Mouse (Mus musculus): ENCODE data around the gene Disc1. TPM values are rescaled to one million over a fixed set of nuclear protein-coding genes. Genes with fewer than 3 reads are reported as not detected.

Gene Disc1
- polyA plus RNA-seq, 1 experiment = 1.5 TPM

- Histone ChIP-seq H3K4me1 (ENCODE audit: control insufficient read depth, insufficient read depth, low read length) (no peaks in the 10 kb centered on the region; the same call in 1 of the 2 replicates), H3K27ac (ENCODE audit: control insufficient read depth, insufficient read depth, low read depth, low read length, poor library complexity) (no peak overlapping the region), H3K4me3 (replicated peaks; ENCODE audit: control insufficient read depth, low read depth, low read length) (no peak overlapping the region)
- TF ChIP-seq POLR2A (IDR thresholded peaks at IDR 0.05; ENCODE audit: borderline replicate concordance, control insufficient read depth, low read depth, low read length) (no peak), CTCF (IDR thresholded peaks at IDR 0.05; ENCODE audit: control insufficient read depth, insufficient read depth, low read length) (no peak)
- 67% methylated on average over 6 of the region's 6 CpGs for WGBS
Observed at GRCm38 (mm10) chr8:125049826-125050225, 4.2 kb upstream of the Disc1 start.

GRCm38 (mm10) chr8:125052026-125052425, 2.0 kb upstream of the Disc1 start:
- 35% methylated on average over 2 of the region's 2 CpGs for WGBS
- no peak for TF ChIP-seq POLR2A (IDR thresholded peaks at IDR 0.05; ENCODE audit: borderline replicate concordance, control insufficient read depth, low read depth, low read length)
- TF ChIP-seq CTCF (IDR thresholded peaks at IDR 0.05; ENCODE audit: control insufficient read depth, insufficient read depth, low read length) = peak; percentile 92

DNA sequence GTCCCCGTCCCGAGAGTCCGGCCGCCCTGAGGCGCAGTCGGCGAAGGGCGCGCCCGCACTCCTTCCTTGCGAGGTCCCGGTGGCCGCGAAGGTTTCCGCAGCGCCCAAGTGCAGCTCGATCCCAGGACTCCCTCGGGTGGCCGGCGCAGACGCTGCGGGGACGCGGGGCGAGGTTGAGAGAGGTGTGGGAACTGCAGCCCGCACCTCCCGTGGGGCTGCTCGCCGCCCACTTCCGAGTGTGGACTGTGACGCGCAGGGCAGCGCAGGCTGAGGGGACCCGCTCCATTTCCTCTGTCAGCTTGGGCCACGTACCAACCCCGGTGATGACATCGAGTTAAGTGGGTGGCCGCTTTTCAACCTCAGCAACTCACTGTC, 428 bp downstream of the Disc1 start:
- WGBS = under 1% methylated on average over 38 of the region's 38 CpGs
- peak overlapping the region; percentile 69 for H3K27ac ChIP-seq (ENCODE audit: control insufficient read depth, insufficient read depth, low read depth, low read length, poor library complexity)
- peak overlapping the region; percentile 61 for H3K4me3 ChIP-seq (replicated peaks; ENCODE audit: control insufficient read depth, low read depth, low read length)
- no peaks in the 10 kb centered on the region; the same call in 1 of the 2 replicates for H3K4me1 ChIP-seq (ENCODE audit: control insufficient read depth, insufficient read depth, low read length)
- peak; percentile 64; the same call in 1 of the 2 replicates for TF ChIP-seq POLR2A (IDR thresholded peaks at IDR 0.05; ENCODE audit: borderline replicate concordance, control insufficient read depth, low read depth, low read length)
- no peak for TF ChIP-seq CTCF (IDR thresholded peaks at IDR 0.05; ENCODE audit: control insufficient read depth, insufficient read depth, low read length)

More at GRCm38 (mm10) chr8:125052026-125052425, 2.0 kb upstream of the Disc1 start:
- no peaks in the 10 kb centered on the region; the same call in 1 of the 2 replicates for H3K4me1 ChIP-seq (ENCODE audit: control insufficient read depth, insufficient read depth, low read length)
- H3K4me3 ChIP-seq (replicated peaks; ENCODE audit: control insufficient read depth, low read depth, low read length) = no peak overlapping the region
- no peak overlapping the region for H3K27ac ChIP-seq (ENCODE audit: control insufficient read depth, insufficient read depth, low read depth, low read length, poor library complexity)

DNA sequence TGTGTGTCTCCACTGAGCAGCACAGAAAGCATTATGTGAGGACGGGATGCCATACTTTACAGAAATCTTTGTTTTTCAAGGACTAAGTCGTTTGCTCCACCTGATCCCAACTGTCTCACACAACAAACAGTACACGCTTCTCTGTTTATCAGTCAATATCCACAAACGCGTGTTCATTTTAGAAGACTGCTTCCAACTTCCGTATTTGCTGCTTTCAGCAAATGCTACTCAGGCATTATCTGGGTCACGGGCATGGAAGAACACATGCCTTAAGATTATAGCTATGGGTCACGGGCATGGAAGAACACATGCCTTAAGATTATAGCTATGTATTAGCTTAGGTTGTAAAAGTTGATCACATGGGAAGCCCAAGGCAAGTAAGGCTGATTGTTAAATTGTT, 6.9 kb downstream of the Disc1 start:
- TF ChIP-seq CTCF (IDR thresholded peaks at IDR 0.05; ENCODE audit: control insufficient read depth, insufficient read depth, low read length) (no peak), POLR2A (IDR thresholded peaks at IDR 0.05; ENCODE audit: borderline replicate concordance, control insufficient read depth, low read depth, low read length) (no peak)
- WGBS = 81% methylated on average over 8 of the region's 8 CpGs
- H3K4me3 ChIP-seq (replicated peaks; ENCODE audit: control insufficient read depth, low read depth, low read length) = no peak overlapping the region
- H3K4me1 ChIP-seq (ENCODE audit: control insufficient read depth, insufficient read depth, low read length) = no peaks in the 10 kb centered on the region
- H3K27ac ChIP-seq (ENCODE audit: control insufficient read depth, insufficient read depth, low read depth, low read length, poor library complexity) = no peak overlapping the region

GRCm38 (mm10) chr8:125065596-125065995, 11.6 kb downstream of the Disc1 start:
- WGBS = 85% methylated on average over 6 of the region's 6 CpGs
- Histone ChIP-seq H3K27ac (ENCODE audit: control insufficient read depth, insufficient read depth, low read depth, low read length, poor library complexity) (no peak overlapping the region), H3K4me1 (ENCODE audit: control insufficient read depth, insufficient read depth, low read length) (peaks cover 7% of the 10 kb centered on the region), H3K4me3 (replicated peaks; ENCODE audit: control insufficient read depth, low read depth, low read length) (no peak overlapping the region)
- TF ChIP-seq CTCF (IDR thresholded peaks at IDR 0.05; ENCODE audit: control insufficient read depth, insufficient read depth, low read length) (no peak), POLR2A (IDR thresholded peaks at IDR 0.05; ENCODE audit: borderline replicate concordance, control insufficient read depth, low read depth, low read length) (no peak)

- WGBS = 2% methylated on average over 12 of the region's 12 CpGs
- peaks cover 7% of the 10 kb centered on the region for H3K4me1 ChIP-seq (ENCODE audit: control insufficient read depth, insufficient read depth, low read length)
- peak overlapping the region; percentile 33 for H3K4me3 ChIP-seq (replicated peaks; ENCODE audit: control insufficient read depth, low read depth, low read length)
- H3K27ac ChIP-seq (ENCODE audit: control insufficient read depth, insufficient read depth, low read depth, low read length, poor library complexity) = peak overlapping the region; percentile 67
- TF ChIP-seq CTCF (IDR thresholded peaks at IDR 0.05; ENCODE audit: control insufficient read depth, insufficient read depth, low read length) = peak; percentile 46
- TF ChIP-seq POLR2A (IDR thresholded peaks at IDR 0.05; ENCODE audit: borderline replicate concordance, control insufficient read depth, low read depth, low read length) = no peak; the same call in 1 of the 2 replicates
Observed at GRCm38 (mm10) chr8:125066913-125067595, 13.1 kb downstream of the Disc1 start.

DNA sequence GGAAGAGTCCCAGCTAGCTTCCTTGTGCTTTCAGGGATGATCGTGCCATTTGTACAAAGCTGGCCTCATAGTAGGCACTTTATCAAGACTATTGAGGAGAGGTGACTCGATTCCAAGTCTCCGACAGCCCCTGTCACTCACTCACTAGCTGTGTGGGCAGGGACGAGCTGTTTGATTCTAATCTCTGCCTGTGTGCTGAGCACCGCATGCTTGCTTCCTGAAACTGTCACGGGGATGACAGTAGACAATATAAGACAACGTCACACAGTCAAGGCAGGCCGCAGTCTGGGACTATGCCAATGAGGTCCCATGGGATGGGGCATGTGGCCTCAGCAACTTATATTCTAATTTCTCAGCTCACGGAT, 13.6 kb downstream of the Disc1 start:
- H3K4me1 ChIP-seq (ENCODE audit: control insufficient read depth, insufficient read depth, low read length) = peaks cover 7% of the 10 kb centered on the region
- TF ChIP-seq CTCF (IDR thresholded peaks at IDR 0.05; ENCODE audit: control insufficient read depth, insufficient read depth, low read length) (no peak), POLR2A (IDR thresholded peaks at IDR 0.05; ENCODE audit: borderline replicate concordance, control insufficient read depth, low read depth, low read length) (no peak)
- H3K4me3 ChIP-seq (replicated peaks; ENCODE audit: control insufficient read depth, low read depth, low read length) = no peak overlapping the region
- H3K27ac ChIP-seq (ENCODE audit: control insufficient read depth, insufficient read depth, low read depth, low read length, poor library complexity) = peak overlapping the region; percentile 67
- 10% methylated on average over 9 of the region's 9 CpGs for WGBS

DNA sequence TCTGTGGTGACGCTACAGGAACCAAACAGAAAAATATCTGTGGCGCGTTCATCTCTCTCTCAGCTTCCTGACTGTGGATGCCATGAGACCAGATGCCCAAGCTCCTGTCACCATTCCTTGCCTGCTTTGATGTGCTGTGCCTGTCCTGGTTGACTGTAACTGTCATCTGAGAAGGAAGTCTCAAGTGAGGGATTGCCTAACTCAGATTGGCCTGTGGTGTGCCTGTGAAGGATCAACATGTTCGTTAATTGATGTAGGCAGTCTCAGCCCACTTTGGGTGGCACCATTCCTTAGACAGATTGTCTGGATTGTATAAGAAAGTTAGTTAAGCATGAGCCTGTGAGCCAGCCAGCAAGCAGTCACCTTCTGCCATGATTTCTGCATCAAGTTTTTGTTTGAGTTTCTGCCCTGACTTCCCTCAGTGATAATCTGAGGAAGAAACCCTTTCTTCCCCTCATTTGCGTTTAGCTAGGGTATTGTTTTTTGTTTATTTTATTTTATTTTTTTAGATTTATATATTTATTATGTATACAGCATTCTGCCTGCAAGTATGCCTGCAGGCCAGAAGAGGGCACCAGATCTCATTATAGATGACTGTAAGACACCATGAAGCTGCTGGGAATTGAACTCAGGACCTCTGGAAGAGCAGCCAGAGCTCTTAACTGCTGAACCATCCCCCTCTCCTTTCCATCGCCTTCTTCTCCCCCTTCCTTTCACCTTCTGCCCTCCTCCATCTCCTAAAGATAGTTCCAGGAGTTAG, 14.3 kb downstream of the Disc1 start:
- Histone ChIP-seq H3K4me1 (ENCODE audit: control insufficient read depth, insufficient read depth, low read length) (peaks cover 7% of the 10 kb centered on the region), H3K27ac (ENCODE audit: control insufficient read depth, insufficient read depth, low read depth, low read length, poor library complexity) (peak overlapping the region; percentile 67; the same call in 1 of the 2 replicates), H3K4me3 (replicated peaks; ENCODE audit: control insufficient read depth, low read depth, low read length) (no peak overlapping the region)
- 70% methylated on average over 6 of the region's 6 CpGs for WGBS
- no peak for TF ChIP-seq POLR2A (IDR thresholded peaks at IDR 0.05; ENCODE audit: borderline replicate concordance, control insufficient read depth, low read depth, low read length)
- no peak for TF ChIP-seq CTCF (IDR thresholded peaks at IDR 0.05; ENCODE audit: control insufficient read depth, insufficient read depth, low read length)
